Mouse (Mus musculus) testis, adult 2 months (tissue): ENCODE results near the gene Mxra7.

Experiments
- CTCF ChIP-seq: fragments of 200-500 bp; IDR thresholded peaks from 2 replicates; pipeline ENCODE4 v1.5.1; 2012; ENCODE audit warnings: low read depth, mild to moderate bottlenecking, inconsistent platforms, low read length, moderate library complexity; ENCODE audit not compliant: control insufficient read depth, insufficient read depth, insufficient replicate concordance
- POLR2A ChIP-seq: fragments of 200-500 bp; IDR thresholded peaks from 2 replicates; pipeline ENCODE4 v1.6.1; 2012; ENCODE audit warnings: low read depth, mild to moderate bottlenecking, inconsistent platforms, low read length, moderate library complexity; ENCODE audit not compliant: control insufficient read depth

GRCm38 (mm10) chr11:116755191-116755590 is 72.7 kb downstream of the Mxra7 start:
- TF ChIP-seq CTCF (no peak), POLR2A (no peak)
